In the genomic region with DNA sequence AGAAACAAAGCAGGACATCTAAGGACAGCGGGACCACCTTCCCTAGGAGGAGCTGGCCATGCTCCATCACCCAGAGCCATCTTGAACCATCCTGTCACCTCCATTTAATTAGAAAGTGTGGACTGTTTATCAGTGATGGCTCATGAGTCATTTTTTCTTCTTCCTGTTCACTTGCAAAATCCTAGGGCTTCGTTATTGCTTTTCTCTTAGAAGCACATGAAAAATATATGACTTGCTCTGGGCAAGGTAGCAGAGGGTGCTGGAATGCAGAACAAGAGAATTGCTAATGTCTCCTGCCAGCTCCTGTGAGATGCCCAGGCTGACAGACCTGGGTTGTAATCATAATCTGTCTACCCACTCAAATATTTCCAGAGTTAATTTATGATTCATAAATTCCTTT, we compare ENCODE assay signal across 30 mouse cellular contexts. TPM values are rescaled to one million over a fixed set of nuclear protein-coding genes. Genes with fewer than 3 reads are reported as not detected.
DNase-seq lines count a peak whose midpoint lies in the region; ATAC-seq and TF ChIP-seq lines count a peak whose summit lies in the region.
"Had no signal": no experiment of that assay in that cellular context is flagged by ENCODE, and none has a peak within 500 bp of the region (broad histone marks: within the 10 kb centered on the region; RNA-seq: fewer than 3 reads in every experiment).

No protein-coding gene starts in this region.

- no peak for ATAC-seq in lung, postnatal 0 days
- no peak for ATAC-seq in midbrain, embryonic 11.5 days (ENCODE audit: low FRiP score)
- ATAC-seq in erythroblast, adult 5-6 weeks (replicated peaks; ENCODE audit: low FRiP score, poor library complexity, severe bottlenecking): no peak
- ATAC-seq: forebrain, embryonic 14.5 days; forebrain, postnatal 0 days; hindbrain, postnatal 0 days; inflammation-experienced regulatory T-cells, adult 6 months; intestine, embryonic 16.5 days had no signal

- no peaks in the 10 kb centered on the region for H3K9me3 ChIP-seq in lung, postnatal 0 days (ENCODE audit: low read length)
- H3K9me3 ChIP-seq in MEL (replicated peaks; ENCODE audit: insufficient read depth, low read length): no peaks in the 10 kb centered on the region; the same call in 1 of the 2 replicates
- H3K9me3 ChIP-seq in midbrain, embryonic 11.5 days (ENCODE audit: control insufficient read depth, low read length): no peaks in the 10 kb centered on the region
- H3K9me3 ChIP-seq: G1E; heart, embryonic 12.5 days; heart, embryonic 15.5 days had no signal

- no peak overlapping the region for H3K4me3 ChIP-seq in lung, postnatal 0 days (ENCODE audit: low read depth, low read length)
- H3K4me3 ChIP-seq in MEL (ENCODE audit: control insufficient read depth in 1 of 2, insufficient read depth in 1 of 2, low read depth in 2 of 2, low read length in 2 of 2): no peak overlapping the region
- no peak overlapping the region for H3K4me3 ChIP-seq in bone marrow macrophage, adult 2 months (ENCODE audit: insufficient read depth, low read length)
- H3K4me3 ChIP-seq in midbrain, embryonic 11.5 days (ENCODE audit: low read depth, low read length): no peak overlapping the region
- H3K4me3 ChIP-seq: gastrocnemius, adult 2 months; heart, embryonic 12.5 days; heart, embryonic 15.5 days had no signal

- peaks cover 6% of the 10 kb centered on the region; the same call in 1 of the 2 replicates for H3K4me1 ChIP-seq in lung, postnatal 0 days (ENCODE audit: insufficient read depth, low read depth, low read length)
- peaks cover 0 to 5% of the 10 kb centered on the region in 2 experiments; a peak in 1 of 4 replicates for H3K4me1 ChIP-seq in MEL (ENCODE audit: control insufficient read depth in 1 of 2, insufficient read depth in 2 of 2, low read length in 2 of 2)
- H3K4me1 ChIP-seq in bone marrow macrophage, adult 2 months (ENCODE audit: control insufficient read depth, insufficient read depth, low read length): peaks cover 75% of the 10 kb centered on the region
- H3K4me1 ChIP-seq in midbrain, embryonic 11.5 days (ENCODE audit: control insufficient read depth, insufficient read depth, low read length): peaks cover 10% of the 10 kb centered on the region; the same call in 1 of the 2 replicates

- TF ChIP-seq EP300 in lung, postnatal 0 days (IDR thresholded peaks at IDR 0.05): 0 out of 2 replicates have a peak, but pooled peaks have one; percentile 15
- TF ChIP-seq EP300 in MEL (IDR thresholded peaks at IDR 0.05; ENCODE audit: low read depth in 1 of 2, low read length in 2 of 2): no peak

- H3K4me2 ChIP-seq in lung, postnatal 0 days (replicated peaks; ENCODE audit: low read depth, low read length): no peak overlapping the region
- no peak overlapping the region for H3K4me2 ChIP-seq in midbrain, embryonic 11.5 days
- H3K4me2 ChIP-seq: heart, embryonic 12.5 days; heart, embryonic 15.5 days; hindbrain, embryonic 14.5 days had no signal

- no peak for TF ChIP-seq POLR2A in MEL (IDR thresholded peaks at IDR 0.05; ENCODE audit: control insufficient read depth in 1 of 2, insufficient read depth in 1 of 2, low read depth in 1 of 2, low read length in 2 of 2, poor library complexity in 1 of 2)
- no peak for TF ChIP-seq POLR2A in bone marrow macrophage, adult 2 months (IDR thresholded peaks at IDR 0.05; ENCODE audit: borderline replicate concordance, low read depth, low read length)

- DNase-seq in lung, postnatal 0 days (ENCODE audit: low spot score): no peak
- DNase-seq in lung, postnatal 25 days (ENCODE audit: low spot score): no peak
- DNase-seq in MEL (ENCODE audit: low read depth, low spot score): peak; percentile 25
- no peak for DNase-seq in right cerebral cortex, postnatal 25 days
- DNase-seq in midbrain, embryonic 11.5 days (ENCODE audit: low spot score, missing footprints): no peak
- DNase-seq: adrenal gland, postnatal 10 days; adrenal gland, postnatal 36 days; cerebellum, adult 11-12 months; cerebellum, adult 8-10 months; cerebellum, postnatal 14 days; forebrain, postnatal 0 days; gastrocnemius, adult 2 months; gastrocnemius, postnatal 14 days; heart, adult 18-20 months; heart, postnatal 10 days; heart, postnatal 4 days had no signal

- TF ChIP-seq CTCF in lung, postnatal 0 days (IDR thresholded peaks at IDR 0.05): no peak
- no peak for TF ChIP-seq CTCF in MEL (IDR thresholded peaks at IDR 0.05 in 2 of 3, conservative IDR thresholded peaks at IDR 0.05 in 1 of 3; ENCODE audit: control insufficient read depth in 1 of 3, insufficient read depth in 1 of 3, low read depth in 2 of 3, low read length in 3 of 3, poor library complexity in 1 of 3, severe bottlenecking in 1 of 3)
- no peak for TF ChIP-seq CTCF in bone marrow macrophage, adult 2 months (IDR thresholded peaks at IDR 0.05; ENCODE audit: low read depth, low read length)

- no peaks in the 10 kb centered on the region for H3K27me3 ChIP-seq in lung, postnatal 0 days (replicated peaks; ENCODE audit: insufficient read depth, low read length)
- no peaks in the 10 kb centered on the region; a peak in 1 of 4 replicates for H3K27me3 ChIP-seq in MEL (ENCODE audit: control insufficient read depth in 1 of 2, insufficient read depth in 2 of 2, low read length in 2 of 2)
- no peaks in the 10 kb centered on the region for H3K27me3 ChIP-seq in midbrain, embryonic 11.5 days (ENCODE audit: control insufficient read depth, insufficient read depth, low read length)
- H3K27me3 ChIP-seq: CH12.LX; heart, embryonic 12.5 days; heart, embryonic 15.5 days had no signal

- WGBS in lung, postnatal 0 days: 66% methylated on average over 2 of the region's 2 CpGs
- WGBS in midbrain, embryonic 11.5 days: 80% methylated on average over 2 of the region's 2 CpGs

- no peak overlapping the region for H3K27ac ChIP-seq in lung, postnatal 0 days (ENCODE audit: low read length)
- no peak overlapping the region for H3K27ac ChIP-seq in MEL (ENCODE audit: control insufficient read depth, low read depth, low read length)
- peak overlapping the region; percentile 55 for H3K27ac ChIP-seq in bone marrow macrophage, adult 2 months (ENCODE audit: insufficient read depth, low read depth, low read length)
- H3K27ac ChIP-seq in midbrain, embryonic 11.5 days (ENCODE audit: low read depth, low read length): no peak overlapping the region
- H3K27ac ChIP-seq: gastrocnemius, adult 2 months; heart, embryonic 15.5 days; hindbrain, embryonic 14.5 days; hindbrain, postnatal 0 days had no signal

- no peak for TF ChIP-seq RAD21 in MEL (IDR thresholded peaks at IDR 0.05; ENCODE audit: low read depth, low read length)

- H3K36me3 ChIP-seq in lung, postnatal 0 days (ENCODE audit: insufficient read depth, low read length): no peaks in the 10 kb centered on the region
- H3K36me3 ChIP-seq in MEL (ENCODE audit: control insufficient read depth in 1 of 2, insufficient read depth in 2 of 2, low read length in 2 of 2): peaks cover 0 to 5% of the 10 kb centered on the region in 2 experiments; a peak in 2 of 4 replicates
- no peaks in the 10 kb centered on the region for H3K36me3 ChIP-seq in midbrain, embryonic 11.5 days (ENCODE audit: control insufficient read depth, insufficient read depth, low read length)
- H3K36me3 ChIP-seq: G1E; heart, embryonic 12.5 days; heart, embryonic 15.5 days had no signal

- H3K9ac ChIP-seq in lung, postnatal 0 days (replicated peaks; ENCODE audit: low read depth): no peak overlapping the region
- no peak overlapping the region for H3K9ac ChIP-seq in MEL (ENCODE audit: control insufficient read depth, low read depth, low read length, poor library complexity, severe bottlenecking)
- no peak overlapping the region for H3K9ac ChIP-seq in midbrain, embryonic 11.5 days (ENCODE audit: low read length)
- H3K9ac ChIP-seq: forebrain, postnatal 0 days; heart, embryonic 12.5 days; heart, embryonic 15.5 days; hindbrain, embryonic 14.5 days had no signal

- H3K79me2 ChIP-seq in MEL (ENCODE audit: control insufficient read depth, insufficient read depth, low read length, poor library complexity): no peaks in the 10 kb centered on the region

TF ChIP-seq in MEL, 35 proteins besides CTCF, POLR2A, EP300 and RAD21:
- TF ChIP-seq MAX (IDR thresholded peaks at IDR 0.05; ENCODE audit: low read length) (no peak), NRF1 (IDR thresholded peaks at IDR 0.05; ENCODE audit: insufficient read depth, low read depth, low read length, poor library complexity, severe bottlenecking) (no peak)

RNA-seq across cellular contexts. Expression of a gene that starts 20.5 kb away (rescaled TPM):
- 58.1 and 60.6 TPM in 2 replicates for polyA plus RNA-seq in lung, postnatal 0 days (2015; fragmentation: Nextera tagmentation; extraction: Ambion mirVana)
- 19.2 and 32.2 TPM in 2 replicates for total RNA-seq in MEL (2012; rRNA removed)
- polyA plus RNA-seq in MEL (2012; ENCODE audit: insufficient read depth in 1 of 2, insufficient read length in 2 of 2, low read depth in 1 of 2, low replicate concordance in 2 of 2, missing spikeins in 1 of 2): 10 to 100 TPM in 1 of 2 experiments, not detected in 1; 15.9 TPM
- 128 and 141 TPM in 2 replicates for polyA plus RNA-seq in bone marrow macrophage, adult 2 months (2012; ENCODE audit: insufficient read depth, insufficient read length, missing spikeins)
- polyA plus RNA-seq in midbrain, embryonic 11.5 days (2014; fragmentation: Nextera tagmentation; extraction: Ambion mirVana): 23.7 and 25.7 TPM in 2 replicates
- total RNA-seq in erythroblast, adult 5-6 weeks (2015; ENCODE audit: low replicate concordance): 15.8 and 25.7 TPM in 2 replicates
- 16.0 and 21.0 TPM in 2 replicates for total RNA-seq in erythroblast, adult 5-6 weeks (2017; ENCODE audit: low replicate concordance)

RNA-seq across cellular contexts. Expression of a gene that starts 29.0 kb away (rescaled TPM):
- polyA plus RNA-seq in lung, postnatal 0 days (2015; fragmentation: Nextera tagmentation; extraction: Ambion mirVana): 1.7 and 1.9 TPM in 2 replicates
- 0.10 TPM in 1 of 2 replicates, not detected in the other for total RNA-seq in MEL (2012; rRNA removed)
- under 1 TPM in 1 of 2 experiments, not detected in 1; 0.13 TPM for polyA plus RNA-seq in MEL (2012; ENCODE audit: insufficient read depth in 1 of 2, insufficient read length in 2 of 2, low read depth in 1 of 2, low replicate concordance in 2 of 2, missing spikeins in 1 of 2)
- polyA plus RNA-seq in bone marrow macrophage, adult 2 months (2012; ENCODE audit: insufficient read depth, insufficient read length, missing spikeins): 0.51 and 1.0 TPM in 2 replicates
- polyA plus RNA-seq in midbrain, embryonic 11.5 days (2014; fragmentation: Nextera tagmentation; extraction: Ambion mirVana): 0.11 TPM in 1 of 2 replicates, not detected in the other
- not detected in 2 replicates for total RNA-seq in erythroblast, adult 5-6 weeks (2015; ENCODE audit: low replicate concordance)
- 0.14 and 1.4 TPM in 2 replicates for total RNA-seq in erythroblast, adult 5-6 weeks (2017; ENCODE audit: low replicate concordance)
- polyA plus RNA-seq: embryonic facial prominence, embryonic 11.5 days; forebrain, embryonic 11.5 days; forebrain, embryonic 14.5 days; forebrain, postnatal 0 days; G1E; hindbrain, embryonic 11.5 days; hindbrain, embryonic 14.5 days had no signal

RNA-seq across cellular contexts. Expression of a gene that starts 50.7 kb away (rescaled TPM):
- 42.5 and 48.7 TPM in 2 replicates for polyA plus RNA-seq in lung, postnatal 0 days (2015; fragmentation: Nextera tagmentation; extraction: Ambion mirVana)
- 37.0 and 43.0 TPM in 2 replicates for total RNA-seq in MEL (2012; rRNA removed)
- 100 to 1,000 TPM; 128 to 138 TPM for polyA plus RNA-seq in MEL (2012; ENCODE audit: insufficient read depth in 1 of 2, insufficient read length in 2 of 2, low read depth in 1 of 2, low replicate concordance in 2 of 2, missing spikeins in 1 of 2)
- 198 and 227 TPM in 2 replicates for polyA plus RNA-seq in bone marrow macrophage, adult 2 months (2012; ENCODE audit: insufficient read depth, insufficient read length, missing spikeins)
- polyA plus RNA-seq in midbrain, embryonic 11.5 days (2014; fragmentation: Nextera tagmentation; extraction: Ambion mirVana): 61.1 and 74.3 TPM in 2 replicates
- 51.4 and 52.3 TPM in 2 replicates for total RNA-seq in erythroblast, adult 5-6 weeks (2015; ENCODE audit: low replicate concordance)
- 128 and 134 TPM in 2 replicates for total RNA-seq in erythroblast, adult 5-6 weeks (2017; ENCODE audit: low replicate concordance)
